Mouse (Mus musculus) forebrain, embryonic 12.5 days (tissue): ENCODE data around the gene Gal3st2c. TPM values are rescaled to one million over a fixed set of nuclear protein-coding genes. Genes with fewer than 3 reads are reported as not detected.
"Not testable (repeated sequence)": the region's sequence is repeated elsewhere in the genome, so short reads cannot be mapped to it uniquely, and the experiment has no call there.

Experiments
- ATAC-seq: fragments of 200-750 bp; cut with Nextera tagmentation; 2 replicates; pipeline ENCODE4 v1.8.0; 2017; ENCODE audit warnings: moderate TSS enrichment; ENCODE audit not compliant: low FRiP score
- H3K27ac ChIP-seq: fragments of 300-500 bp; sonication (generic); 2 replicates; pipeline ENCODE4 v1.5.1; 2016; ENCODE audit warnings: mild to moderate bottlenecking
- H3K27me3 ChIP-seq: fragments of 300-500 bp; sonication (generic); 2 replicates; pipeline ENCODE4 v1.6.1; 2016; ENCODE audit warnings: mild to moderate bottlenecking
- H3K36me3 ChIP-seq: fragments of 300-500 bp; sonication (generic); replicated peaks from 2 replicates; pipeline ENCODE4 v1.6.1; 2016; ENCODE audit warnings: mild to moderate bottlenecking
- H3K4me1 ChIP-seq: fragments of 300-500 bp; sonication (generic); 2 replicates; pipeline ENCODE4 v1.6.1; 2016
- H3K4me2 ChIP-seq: fragments of 300-500 bp; sonication (generic); 2 replicates; pipeline ENCODE4 v1.6.1; 2016; ENCODE audit warnings: mild to moderate bottlenecking, moderate library complexity
- H3K4me3 ChIP-seq: fragments of 300-500 bp; sonication (generic); replicated peaks from 2 replicates; pipeline ENCODE4 v1.5.1; 2016; ENCODE audit warnings: mild to moderate bottlenecking
- H3K9ac ChIP-seq: fragments of 300-500 bp; sonication (generic); 2 replicates; pipeline ENCODE4 v1.6.1; 2016; ENCODE audit warnings: mild to moderate bottlenecking
- H3K9me3 ChIP-seq: fragments of 300-500 bp; sonication (generic); 2 replicates; pipeline ENCODE4 v1.6.1; 2016
- WGBS: fragments of 180-500 bp; shearing (Covaris S2); methylation state at CpG from one replicate; pipeline ENCODE4 v1.1.7; 2016; 5-methylcytosine and 5-hydroxymethylcytosine counted together
- polyA plus RNA-seq: library from polyadenylated mRNA; unstranded; fragments of >200 nt; fragmentation: Nextera tagmentation; extraction: Ambion mirVana; gene quantifications from 2 replicates; pipeline ENCODE4 v1.2.1, GENCODE M21; 2016

Gal3st2c gene
- polyA plus RNA-seq, 1 experiment from 2014 or later = not detected

GRCm38 (mm10) chr1:94052373-94052772 lies 62.1 kb downstream of the Gal3st2c start, which contains the start of gene Pdcd1:
Gene Pdcd1, minus strand, starts transcription at chr1:94052553.
- WGBS = 66% methylated on average over 5 of the region's 6 CpGs
- no peak within 1 kb of the TSS for H3K9ac ChIP-seq
- H3K27me3 ChIP-seq = no peaks in the 10 kb centered on the region

GRCm38 (mm10) chr1:94053530-94054216 lies 63.4 kb downstream of the Gal3st2c start:
- Histone ChIP-seq H3K9me3 (no peaks in the 10 kb centered on the region), H3K27ac (no peak overlapping the region), H3K27me3 (no peaks in the 10 kb centered on the region), H3K4me1 (no peaks in the 10 kb centered on the region), H3K4me2 (no peak overlapping the region), H3K9ac (no peak overlapping the region), H3K4me3 (no peak overlapping the region), H3K36me3 (no peaks in the 10 kb centered on the region)
- ATAC-seq = no peak
- 66% methylated on average over 7 of the region's 7 CpGs for WGBS

More at GRCm38 (mm10) chr1:94052373-94052772, 62.1 kb downstream of the Gal3st2c start, which contains the start of gene Pdcd1:
- H3K4me3 ChIP-seq = no peak within 1 kb of the TSS
- ATAC-seq = no peak
- no peaks in the 10 kb centered on the region for H3K9me3 ChIP-seq
- H3K27ac ChIP-seq = no peak within 1 kb of the TSS
- no peak within 1 kb of the TSS for H3K4me2 ChIP-seq
- no peaks in the 10 kb centered on the region for H3K4me1 ChIP-seq
- H3K36me3 ChIP-seq = no peaks in the 10 kb centered on the region

- 77% methylated on average over 1 of the region's 1 CpGs for WGBS
- ATAC-seq = no peak
- H3K4me2 ChIP-seq = no peak overlapping the region
- no peaks in the 10 kb centered on the region for H3K27me3 ChIP-seq
- no peak overlapping the region for H3K4me3 ChIP-seq
- H3K36me3 ChIP-seq = no peaks in the 10 kb centered on the region
- no peak overlapping the region for H3K9ac ChIP-seq
- H3K4me1 ChIP-seq = no peaks in the 10 kb centered on the region
- no peaks in the 10 kb centered on the region for H3K9me3 ChIP-seq
- no peak overlapping the region for H3K27ac ChIP-seq
These were observed 64.2 kb downstream of the Gal3st2c start for GRCm38 (mm10) chr1:94054481-94054880.

DNA sequence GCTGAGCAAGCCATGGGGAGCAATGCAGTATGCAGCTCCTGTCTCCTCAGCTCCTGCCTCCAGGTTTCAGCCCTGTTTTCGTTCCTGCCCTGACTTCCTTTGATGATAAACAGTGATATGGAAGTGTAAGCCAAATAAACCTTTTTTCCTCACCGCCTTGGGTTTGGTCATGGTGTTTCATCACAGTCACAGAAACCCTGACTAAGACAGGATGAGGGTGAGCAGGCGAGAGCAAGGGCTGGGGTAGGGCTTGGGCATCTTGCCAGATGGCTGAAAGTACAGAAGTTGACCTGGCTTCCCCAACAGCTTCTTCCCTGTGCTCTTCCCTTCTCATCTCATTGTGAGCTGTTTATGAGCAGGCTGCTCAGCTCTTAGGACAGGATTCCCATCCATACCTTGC lies 65.7 kb downstream of the Gal3st2c start:
- H3K27ac ChIP-seq = no peak overlapping the region
- H3K9me3 ChIP-seq = no peaks in the 10 kb centered on the region
- H3K4me2 ChIP-seq = no peak overlapping the region
- WGBS = 86% methylated on average over 3 of the region's 3 CpGs
- H3K4me1 ChIP-seq = no peaks in the 10 kb centered on the region
- no peak overlapping the region for H3K4me3 ChIP-seq
- no peaks in the 10 kb centered on the region for H3K36me3 ChIP-seq
- H3K27me3 ChIP-seq = no peaks in the 10 kb centered on the region
- no peak for ATAC-seq
- no peak overlapping the region for H3K9ac ChIP-seq

DNA sequence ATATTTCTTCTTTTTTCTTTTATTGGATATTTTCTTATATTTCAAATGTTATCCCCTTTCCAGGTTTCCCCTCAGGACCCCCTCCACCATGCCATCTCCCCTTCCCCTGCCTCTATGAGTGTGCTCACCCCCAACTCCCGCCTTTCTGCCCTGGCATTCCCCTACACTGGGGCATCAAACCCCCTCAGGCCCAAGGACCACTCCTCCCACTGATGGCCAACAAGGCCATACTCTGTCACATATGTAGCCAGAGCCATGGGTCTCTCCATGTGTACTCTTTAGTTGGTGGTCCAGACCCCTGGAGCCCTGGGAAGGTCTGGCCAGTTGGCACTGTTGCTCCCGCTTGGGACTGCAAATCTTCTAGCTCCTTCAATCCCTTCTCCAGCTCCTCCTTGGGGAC lies 67.1 kb downstream of the Gal3st2c start:
- ATAC-seq = no peak
- WGBS = 93% methylated on average over 2 of the region's 2 CpGs
- H3K4me3 ChIP-seq = no peak overlapping the region

GRCm38 (mm10) chr1:94058281-94058680 lies 68.0 kb downstream of the Gal3st2c start:
- H3K4me1 ChIP-seq, H3K4me3 ChIP-seq, H3K36me3 ChIP-seq, H3K9ac ChIP-seq, ATAC-seq, H3K27me3 ChIP-seq, H3K4me2 ChIP-seq, H3K9me3 ChIP-seq, H3K27ac ChIP-seq: not testable (repeated sequence)
- WGBS = 69% methylated on average over 1 of the region's 1 CpGs

More for the DNA sequence above, 67.1 kb downstream of the Gal3st2c start:
- H3K9me3 ChIP-seq = no peaks in the 10 kb centered on the region
- H3K27ac ChIP-seq = no peak overlapping the region
- no peaks in the 10 kb centered on the region for H3K36me3 ChIP-seq
- H3K4me1 ChIP-seq = no peaks in the 10 kb centered on the region
- H3K27me3 ChIP-seq = no peaks in the 10 kb centered on the region
- H3K9ac ChIP-seq = no peak overlapping the region
- no peak overlapping the region for H3K4me2 ChIP-seq

Other genes with a start within 250 kb of the Gal3st2c start
- gene Atg4b, start 239.0 kb upstream of the Gal3st2c start, polyA plus RNA-seq = 102 and 113 TPM in 2 replicates
- 35.9 and 36.7 TPM in 2 replicates for gene Thap4, start 235.6 kb upstream of the Gal3st2c start, polyA plus RNA-seq
- gene Dtymk, start 188.6 kb upstream of the Gal3st2c start, polyA plus RNA-seq = 241 and 246 TPM in 2 replicates
- 19.4 and 20.9 TPM in 2 replicates for gene Ing5, start 186.5 kb upstream of the Gal3st2c start, polyA plus RNA-seq
- gene D2hgdh, start 165.6 kb upstream of the Gal3st2c start, polyA plus RNA-seq = 13.2 and 13.9 TPM in 2 replicates
- gene Gal3st2, start 129.2 kb upstream of the Gal3st2c start, polyA plus RNA-seq = not detected in 2 replicates
- gene Gal3st2b, start 72.2 kb upstream of the Gal3st2c start, polyA plus RNA-seq = 0.10 TPM in 1 of 2 replicates, not detected in the other
- not detected in 2 replicates for gene Neu4, start 29.9 kb downstream of the Gal3st2c start, polyA plus RNA-seq
- gene Pdcd1, start 62.0 kb downstream of the Gal3st2c start, polyA plus RNA-seq = 0.09 TPM in 1 of 2 replicates, not detected in the other